Mouse (Mus musculus): Measurements from ENCODE around the gene Gm10697.
"Not testable (repeated sequence)": the region's sequence is repeated elsewhere in the genome, so short reads cannot be mapped to it uniquely, and the experiment has no call there.

Gm10697 gene

DNA sequence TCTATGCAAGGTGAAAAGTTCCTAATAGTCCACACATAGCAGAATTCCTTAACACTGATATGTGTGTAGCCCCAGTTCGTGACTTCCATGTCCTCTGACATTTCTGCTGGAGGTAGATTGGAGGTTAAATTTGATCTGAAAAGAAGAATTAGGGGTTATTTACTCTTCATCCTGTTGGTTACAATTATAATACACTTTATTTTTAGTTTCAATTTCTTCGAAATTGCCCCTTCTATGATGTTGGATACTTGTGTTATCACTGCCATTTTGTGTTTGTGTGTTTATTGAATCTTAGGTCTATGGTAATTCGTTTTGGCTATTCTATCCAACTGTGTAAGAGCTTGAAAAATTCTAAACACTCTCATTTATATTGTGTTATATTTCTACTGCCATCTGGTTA is at the start of gene Gm10697:
Gene Gm10697 (minus strand): TSS at position 101 of the 400 bp plus-strand sequence.
- DNase-seq (ENCODE audit: low spot score): not testable (repeated sequence)

DNA sequence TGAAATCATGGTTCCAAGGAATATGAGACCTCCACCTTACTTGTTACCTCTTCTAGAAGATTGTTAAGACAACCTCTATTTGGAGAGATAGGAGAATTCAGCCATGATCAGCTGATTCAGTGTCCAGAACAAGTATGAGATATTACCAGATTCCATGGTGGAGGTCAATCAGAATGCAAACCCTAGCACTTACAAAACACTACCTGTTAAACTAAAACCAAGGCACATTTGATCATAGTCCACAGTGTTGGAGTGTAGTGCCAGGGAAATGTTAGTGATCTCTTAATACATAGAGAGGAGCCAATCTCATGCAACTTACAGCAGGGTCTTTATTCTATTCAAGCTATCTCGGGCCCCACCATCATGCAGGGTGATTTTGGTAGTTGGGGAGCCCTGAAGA is 42.6 kb upstream of the Gm10697 start:
- not testable (repeated sequence) for DNase-seq (ENCODE audit: low spot score)

DNA sequence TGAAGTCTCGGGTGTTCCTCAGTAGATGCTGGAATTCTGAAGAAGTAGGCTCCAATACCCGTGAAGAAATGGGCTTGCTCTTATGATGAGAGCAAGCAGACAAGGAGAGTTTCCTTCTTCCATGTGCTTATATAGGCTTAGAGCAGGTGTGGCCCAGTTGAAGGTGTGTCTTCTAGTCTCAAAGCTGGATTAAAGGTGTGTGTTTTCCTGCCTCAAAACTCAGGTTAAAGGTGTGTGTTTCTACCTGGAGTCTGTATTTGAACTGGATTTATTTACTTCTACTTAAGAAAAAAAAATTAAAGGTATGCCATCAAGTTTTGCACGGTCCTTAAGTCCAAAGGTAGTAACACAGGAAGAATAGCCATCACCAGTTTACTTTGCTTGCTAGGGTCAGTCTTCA is 17.7 kb downstream of the Gm10697 start, which contains the start of gene Gm9125:
Gene Gm9125 (minus strand): TSS at position 101 of the 400 bp plus-strand sequence.
- DNase-seq (ENCODE audit: low spot score): not testable (repeated sequence)

DNA sequence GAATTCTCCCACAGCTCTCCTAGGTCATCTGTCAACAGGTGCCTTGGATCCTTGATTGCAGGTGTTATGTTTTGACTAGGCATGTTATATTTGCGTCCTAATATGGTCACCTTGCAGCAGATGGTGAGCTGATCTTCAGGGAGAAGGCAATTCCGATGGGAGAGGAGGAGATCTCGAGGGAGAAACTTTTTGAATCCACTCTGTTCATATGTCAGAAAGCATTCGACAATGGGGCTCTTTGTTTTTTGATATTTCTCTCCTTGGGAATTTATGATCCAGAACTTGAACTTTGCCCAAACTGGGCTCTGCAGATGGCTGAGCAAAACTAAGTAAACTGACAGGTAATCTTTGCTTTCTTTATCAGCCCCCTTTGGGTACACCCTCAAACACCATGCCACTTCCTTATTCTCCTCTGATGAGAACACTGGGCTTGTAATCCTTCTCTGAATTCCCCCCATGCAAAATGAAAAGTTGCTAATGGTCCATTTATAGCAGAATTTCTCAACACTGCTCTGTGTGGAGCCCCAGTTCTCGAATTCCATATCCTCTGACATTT is 22.8 kb downstream of the Gm10697 start:
- DNase-seq (ENCODE audit: low spot score): not testable (repeated sequence)

DNA sequence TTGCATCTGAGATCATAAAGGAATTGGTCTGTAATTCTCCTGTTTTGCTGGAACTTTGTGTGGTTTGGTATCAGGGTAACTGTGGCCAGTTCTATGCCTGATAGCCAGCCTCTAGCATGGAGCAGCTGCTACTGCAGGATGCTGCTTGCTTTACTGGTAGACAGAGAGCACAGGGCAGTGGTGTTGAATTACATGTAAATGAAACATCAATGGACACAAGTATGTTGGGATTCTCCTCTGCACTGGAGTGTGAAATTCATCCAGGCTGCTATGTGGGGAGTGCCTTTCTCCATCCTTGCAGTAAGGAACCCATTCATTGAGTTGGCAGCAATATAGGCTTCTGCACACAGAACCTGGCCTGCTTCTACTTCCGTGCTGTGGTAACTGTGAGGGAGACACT is 34.2 kb downstream of the Gm10697 start:
- DNase-seq (ENCODE audit: low spot score): not testable (repeated sequence)

DNA sequence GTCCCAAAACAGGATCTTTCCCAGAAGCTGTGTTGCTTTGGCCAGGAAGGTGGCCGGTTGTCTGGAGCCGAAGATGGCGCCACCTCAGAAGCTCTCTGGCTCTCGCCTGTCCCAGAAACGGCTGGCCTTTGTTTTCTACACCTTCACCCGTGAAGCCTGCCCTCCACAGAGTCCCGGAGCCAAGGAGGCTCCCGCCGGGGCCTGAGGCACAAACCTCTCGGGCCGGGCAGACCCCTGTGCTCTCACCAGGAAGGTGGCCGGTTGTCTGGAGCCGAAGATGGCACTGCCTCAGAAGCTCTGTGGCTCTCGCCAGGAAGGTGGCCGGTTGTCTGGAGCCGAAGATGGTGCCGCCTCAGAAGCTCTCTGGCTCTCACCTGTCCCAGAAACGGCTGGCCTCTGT is 38.0 kb downstream of the Gm10697 start:
- not testable (repeated sequence) for DNase-seq (ENCODE audit: low spot score)
